Mouse (Mus musculus): ENCODE data around the gene Tmem178b. TPM values are rescaled to one million over a fixed set of nuclear protein-coding genes. Genes with fewer than 3 reads are reported as not detected.

Gene Tmem178b
- polyA plus RNA-seq (2017; shearing (Covaris generic)): 0.35 TPM

GRCm38 (mm10) chr6:39872901-39873591 lies at the start of gene Tmem178b:
TSS of gene Tmem178b (plus strand) at chr6:39873271.

Other genes starting within 250 kb of the Tmem178b start
- 26.5 TPM for gene Braf, start 147.8 kb upstream of the Tmem178b start, polyA plus RNA-seq (2017; shearing (Covaris generic))
- 76.5 TPM for gene Mrps33, start 62.3 kb upstream of the Tmem178b start, polyA plus RNA-seq (2017; shearing (Covaris generic))

All from effector memory CD4-positive, alpha-beta T cell, adult 7 months (primary cell).